Mouse (Mus musculus) bone marrow, adult 2 months (tissue): ENCODE data around the gene Gm45837.

Experiments
- CTCF ChIP-seq: fragments of 200-500 bp; IDR thresholded peaks from 2 replicates; pipeline ENCODE4 v1.5.1; 2011; ENCODE audit warnings: low read length, control low read depth; ENCODE audit not compliant: control insufficient read depth, insufficient read depth
- POLR2A ChIP-seq: fragments of 200-500 bp; IDR thresholded peaks from 2 replicates; pipeline ENCODE4 v1.6.1; 2011; ENCODE audit warnings: low read depth, mild to moderate bottlenecking, control low read depth, low read length, borderline replicate concordance; ENCODE audit not compliant: control insufficient read depth

DNA sequence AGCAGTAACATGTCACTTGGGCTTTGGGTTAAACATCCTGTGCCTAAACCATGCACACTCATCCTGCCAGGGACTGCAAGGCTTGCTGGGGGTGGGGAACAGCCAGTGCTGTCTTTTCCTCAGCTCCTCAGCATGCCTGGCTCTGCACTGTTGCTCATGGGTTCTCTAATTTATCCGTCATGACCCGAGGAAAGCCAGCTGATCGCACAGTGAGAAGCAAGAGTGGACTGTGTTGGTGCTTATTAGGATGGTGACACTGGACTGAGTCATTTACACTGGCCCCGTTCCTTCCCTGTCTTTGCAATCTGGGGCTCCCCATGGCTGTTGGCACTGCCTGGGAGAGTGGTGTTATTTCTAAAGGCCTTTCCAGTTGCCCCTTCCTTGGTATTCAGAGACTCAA, 33.5 kb downstream of the Gm45837 start:
- TF ChIP-seq CTCF (no peak), POLR2A (no peak)
